Mouse (Mus musculus): ENCODE measurements at regions not wholly inside any gene's neighbourhood (a gene's known extent, or its start where the extent isn't known, plus 50 kb on each side); places are given as distances from the start of the nearest gene placed in this dataset.
"Not testable (repeated sequence)": the region's sequence is repeated elsewhere in the genome, so short reads cannot be mapped to it uniquely, and the experiment has no call there.

DNA sequence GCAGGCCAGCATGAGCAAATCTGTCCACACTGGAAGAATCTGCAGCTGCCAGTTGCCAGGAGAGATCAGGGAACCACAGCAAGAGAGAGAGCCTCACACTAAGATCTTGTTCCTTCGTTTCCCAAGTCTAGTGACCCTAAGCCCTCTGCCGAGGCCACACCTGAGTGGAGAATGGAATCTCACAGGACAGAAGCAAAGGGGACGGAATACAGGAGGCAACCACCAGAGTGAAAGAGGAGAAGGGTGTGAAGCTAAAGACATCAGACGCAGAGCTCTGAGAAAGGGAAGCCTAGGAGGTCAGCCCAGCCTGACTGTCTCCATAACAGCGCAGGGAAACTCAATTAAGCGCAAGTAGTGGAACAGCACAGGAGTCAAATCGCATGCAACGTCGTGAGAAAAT lies 75.0 kb downstream of the Suds3 start:
- DNase-seq (ENCODE audit: low spot score in 2 of 2), result no peak

DNA sequence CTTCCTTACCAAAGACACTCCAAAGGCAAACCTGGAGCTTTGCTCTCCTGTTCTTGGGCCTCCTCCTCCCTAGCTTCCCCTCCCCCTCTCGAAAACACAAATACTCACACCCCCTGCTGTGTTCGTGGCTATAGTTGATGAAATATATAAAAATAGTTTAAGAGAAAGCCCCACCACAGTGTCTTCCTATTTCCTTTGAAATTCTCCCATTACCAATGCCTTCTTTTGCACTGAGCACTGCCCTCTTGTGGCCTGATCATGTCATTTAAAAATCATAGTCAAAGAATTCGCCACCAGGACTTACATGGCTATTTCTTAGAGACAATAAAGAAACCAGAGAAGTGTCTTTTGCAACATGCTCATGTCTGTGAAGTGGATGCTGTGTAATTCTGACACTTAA lies 78.7 kb downstream of the Suds3 start:
- peak in 1 of 2 experiments; percentile 21 for DNase-seq (ENCODE audit: low spot score in 2 of 2)

DNA sequence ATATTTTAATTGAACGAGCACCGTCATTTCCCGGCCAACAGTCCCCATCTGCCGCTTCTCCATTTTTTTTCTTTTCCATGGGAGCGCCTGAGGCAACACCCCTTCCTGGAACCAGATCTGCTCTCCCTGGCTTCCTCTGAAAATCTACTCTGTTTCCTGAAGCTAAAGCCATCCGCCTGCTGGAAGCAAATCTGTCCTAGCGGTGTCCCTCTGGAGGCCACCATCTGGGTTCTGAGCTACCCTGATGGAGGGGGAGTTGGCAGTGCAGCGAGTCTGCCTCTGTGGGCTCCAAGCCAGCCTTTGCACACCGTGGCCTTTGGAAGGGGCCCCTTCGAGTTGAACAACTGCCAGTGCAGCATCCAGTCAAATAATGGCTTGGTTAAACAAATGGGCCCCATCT lies 83.8 kb downstream of the Suds3 start:
- DNase-seq (ENCODE audit: low spot score in 2 of 2), result peak; percentile 9 to 13

DNA sequence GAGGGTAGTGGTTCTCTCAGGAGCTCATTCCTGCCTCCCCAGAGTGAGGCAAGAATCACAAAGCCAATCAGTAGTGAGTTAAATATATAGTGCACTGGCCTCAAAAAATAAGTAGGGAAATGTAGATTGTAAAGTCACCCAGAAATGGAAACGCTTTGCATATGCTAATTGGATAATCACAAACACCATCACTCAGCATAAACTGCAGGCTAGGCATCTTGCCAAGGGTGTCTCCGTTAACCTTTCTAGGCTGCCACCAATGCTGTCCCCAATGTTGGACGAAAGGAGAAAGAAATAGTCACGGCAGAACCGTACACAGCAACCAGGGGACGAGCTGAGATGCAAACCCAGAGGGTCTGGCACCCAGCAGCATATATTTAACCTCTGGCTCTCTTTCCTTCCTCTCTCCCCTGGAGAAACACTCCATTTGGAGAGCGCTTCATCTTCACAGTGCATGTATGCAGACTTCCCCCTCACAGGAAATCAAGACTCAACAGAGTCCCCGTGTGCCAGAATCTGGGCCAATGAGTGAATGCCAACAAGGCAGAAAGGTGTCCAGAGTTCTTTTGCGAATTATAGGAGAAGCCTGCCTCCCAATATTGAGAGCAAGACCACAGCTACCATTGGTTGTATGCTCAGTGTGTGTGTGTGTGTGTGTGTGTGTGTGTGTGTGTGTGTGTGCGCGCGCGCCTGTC lies 90.1 kb downstream of the Suds3 start:
- no peak for DNase-seq (ENCODE audit: low spot score in 2 of 2)

DNA sequence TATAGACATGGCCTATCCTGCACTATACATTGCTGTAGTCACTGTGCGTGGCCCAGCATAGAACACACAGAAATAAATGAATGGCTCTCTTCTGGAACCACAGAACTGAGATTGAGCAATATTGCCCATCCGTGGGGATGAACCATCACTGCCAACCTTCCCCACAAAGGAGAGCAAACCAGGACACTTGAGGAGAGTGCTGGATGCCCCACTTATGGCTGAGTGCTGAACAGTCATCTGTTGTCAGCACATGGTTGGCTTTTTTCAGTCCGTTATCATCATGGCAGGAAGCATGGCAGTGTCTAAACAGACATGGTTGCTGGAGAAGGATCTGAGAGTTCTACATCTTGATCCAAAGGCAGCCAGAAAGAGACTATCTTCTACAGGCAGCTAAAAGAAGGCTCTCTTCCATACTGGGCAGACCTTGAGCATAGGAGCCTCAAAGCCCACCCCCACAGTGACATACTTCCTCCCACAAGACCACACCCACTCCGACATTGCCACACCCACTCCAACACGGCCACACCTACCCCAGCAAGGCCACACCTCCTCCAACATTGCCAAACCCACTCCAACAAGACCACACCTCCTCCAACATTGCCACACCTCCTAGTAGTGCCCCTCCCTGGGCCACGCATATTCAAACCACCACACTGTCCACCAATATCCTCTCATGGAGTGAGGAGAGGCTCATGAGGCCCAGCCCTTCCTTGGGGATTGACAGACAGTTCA lies 97.3 kb downstream of the Suds3 start:
- DNase-seq (ENCODE audit: low spot score in 2 of 2), result no peak

DNA sequence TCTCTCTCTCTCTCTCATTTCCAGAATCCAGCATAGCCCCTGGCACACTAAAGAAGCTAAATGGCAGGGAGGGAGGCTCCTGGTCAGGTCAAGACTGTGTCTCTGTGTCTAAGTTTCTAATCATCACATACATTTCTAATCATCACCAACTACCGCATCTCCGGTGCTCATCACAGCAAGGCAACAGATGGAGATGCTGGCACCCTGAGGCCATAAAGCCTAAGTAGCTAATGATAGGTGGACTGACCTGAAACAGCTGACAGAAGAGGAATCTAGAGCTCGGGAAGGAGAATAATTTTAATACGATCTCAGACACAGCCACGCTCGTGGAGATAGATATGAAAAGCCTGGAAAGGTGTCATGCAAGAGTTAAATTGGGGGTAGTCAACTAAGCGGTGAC lies 104.8 kb downstream of the Suds3 start:
- no peak for DNase-seq (ENCODE audit: low spot score in 2 of 2)

DNA sequence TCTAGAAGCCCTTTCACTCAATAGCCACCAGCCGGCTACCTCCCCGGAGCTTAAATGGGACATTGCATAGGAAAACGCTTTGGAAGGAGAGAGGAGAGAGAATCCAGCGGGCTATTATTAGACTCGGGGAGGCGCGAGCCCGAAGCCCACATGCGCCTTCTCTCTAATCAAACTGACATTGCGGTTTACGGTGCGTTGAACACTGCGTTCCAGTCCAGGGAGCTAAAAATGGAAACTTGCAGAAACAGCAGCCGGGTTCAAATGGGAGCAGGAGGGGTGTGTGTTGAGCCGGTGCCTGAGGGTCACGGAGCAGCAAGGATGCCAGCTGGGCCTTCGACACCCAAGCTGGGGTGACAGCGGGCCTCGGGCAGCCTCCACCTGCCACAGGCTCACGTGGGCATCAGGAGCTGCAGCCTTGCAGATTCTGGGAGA lies 115.1 kb downstream of the Suds3 start:
- DNase-seq (ENCODE audit: low spot score in 2 of 2), result peak; percentile 38 to 70

DNA sequence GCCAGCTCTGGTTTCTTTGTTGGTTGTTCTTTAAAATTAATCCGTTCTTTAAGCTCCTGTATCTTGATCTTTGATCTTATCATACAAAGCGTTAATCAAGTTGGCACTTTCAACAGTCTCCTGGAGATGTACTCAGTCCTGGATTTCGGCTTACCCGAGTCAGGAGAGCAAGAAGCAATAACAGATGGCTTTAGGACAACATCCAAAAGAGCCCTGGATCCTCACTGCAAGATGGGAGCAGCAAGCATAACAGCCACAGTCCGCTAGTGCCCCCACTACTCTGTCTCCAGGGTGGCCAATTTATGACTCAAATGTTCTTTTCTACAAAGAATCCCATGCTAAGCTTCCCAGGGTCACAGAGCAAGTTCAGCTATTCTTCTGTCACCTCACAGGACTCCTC lies 121.4 kb downstream of the Suds3 start:
- DNase-seq (ENCODE audit: low spot score in 2 of 2), result no peak

DNA sequence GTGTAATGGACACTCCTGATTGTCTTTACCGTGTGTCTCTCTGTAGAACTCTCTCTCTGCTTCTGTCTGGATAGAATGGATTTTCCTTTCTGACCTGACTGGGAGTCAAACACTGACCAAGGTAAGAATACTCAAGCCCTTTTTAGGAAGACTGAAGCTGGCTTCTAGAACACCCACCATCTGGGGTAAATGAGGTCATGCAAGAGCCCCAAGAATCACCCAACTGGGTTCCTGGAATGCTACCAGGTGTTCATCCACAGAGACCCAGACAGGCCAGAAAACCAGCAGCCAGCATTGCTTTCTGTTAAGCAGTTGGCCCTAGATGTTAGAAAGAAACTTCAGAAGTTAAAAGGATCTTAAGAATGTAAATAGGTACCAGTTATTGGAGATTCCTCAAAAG lies 122.2 kb downstream of the Suds3 start:
- no peak for DNase-seq (ENCODE audit: low spot score in 2 of 2)

DNA sequence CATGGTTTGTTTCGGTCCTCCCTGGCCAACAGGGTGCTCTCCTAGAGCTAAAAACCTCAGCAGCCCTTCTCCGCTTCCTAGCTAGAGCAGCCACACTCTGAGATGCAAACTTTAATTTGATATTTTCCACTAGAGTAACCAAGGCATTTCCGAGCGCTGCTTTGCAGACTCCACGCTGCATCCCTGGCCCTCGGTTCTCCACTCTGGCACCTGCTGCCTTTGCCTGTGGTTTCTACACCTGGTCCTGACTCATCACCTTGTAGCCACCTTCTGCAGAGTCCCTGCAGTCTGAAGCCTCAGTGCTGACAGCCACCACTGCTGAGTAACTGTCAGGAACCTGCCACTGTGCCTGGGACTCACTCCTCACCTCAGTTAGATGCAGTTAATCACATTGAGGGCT lies 124.5 kb downstream of the Suds3 start:
- no peak for DNase-seq (ENCODE audit: low spot score in 2 of 2)

DNA sequence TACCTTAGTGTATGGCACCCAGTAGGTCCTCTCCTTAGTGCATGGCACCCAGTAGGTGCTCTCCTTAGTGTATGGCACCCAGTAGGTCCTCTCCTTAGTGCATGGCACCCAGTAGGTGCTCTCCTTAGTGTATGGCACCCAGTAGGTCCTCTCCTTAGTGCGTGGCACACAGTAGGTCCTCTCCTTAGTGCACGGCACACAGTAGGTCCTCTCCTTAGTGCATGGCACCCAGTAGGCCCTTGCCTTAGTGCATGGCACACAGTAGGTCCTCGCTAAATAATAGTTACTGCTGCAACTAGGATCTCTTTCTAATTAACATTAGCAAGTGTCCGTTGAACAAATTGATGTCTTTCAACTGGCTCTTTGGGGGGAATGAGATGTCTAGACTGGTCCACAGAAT lies 144.4 kb downstream of the Suds3 start:
- not testable (repeated sequence) for DNase-seq (ENCODE audit: low spot score in 2 of 2)

DNA sequence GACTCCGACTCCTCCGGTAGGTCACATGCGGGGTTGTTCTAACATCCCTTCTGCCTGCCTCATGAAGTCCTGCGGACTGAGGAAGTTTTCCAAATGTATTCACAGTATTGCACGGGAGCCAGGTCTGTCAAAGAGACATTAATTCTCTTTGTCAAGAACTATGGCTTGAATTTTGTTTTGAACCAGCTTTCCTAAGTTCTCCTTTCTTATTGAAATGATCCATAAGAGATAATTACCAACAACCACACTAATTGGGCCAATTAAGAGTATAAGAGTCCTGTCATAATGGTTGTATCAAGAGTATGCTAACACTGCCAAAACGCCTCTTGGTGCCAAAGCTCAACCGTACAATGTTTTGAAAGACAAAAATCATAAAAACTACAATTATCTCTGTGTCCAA lies 151.7 kb downstream of the Suds3 start:
- no peak for DNase-seq (ENCODE audit: low spot score in 2 of 2)

DNA sequence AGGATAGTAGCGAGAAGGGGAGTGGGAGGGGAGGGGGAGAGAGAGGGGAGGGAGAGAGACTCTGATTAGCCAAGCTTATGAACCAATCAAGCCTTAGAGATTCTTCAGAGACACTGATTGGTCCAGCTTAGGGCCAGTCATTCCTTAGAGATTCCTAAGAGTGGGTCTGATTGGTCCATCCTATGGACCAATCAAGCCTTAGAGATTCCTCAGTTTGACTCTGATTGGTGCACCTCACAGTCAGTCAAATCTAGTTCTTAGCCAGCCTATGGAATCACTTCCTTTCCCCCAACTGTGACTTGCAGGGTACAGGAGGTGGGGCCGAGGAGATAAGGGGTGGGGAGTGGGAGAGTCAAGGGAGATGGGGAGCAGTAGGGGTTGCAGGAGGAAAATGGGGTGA lies 152.8 kb downstream of the Suds3 start:
- no peak for DNase-seq (ENCODE audit: low spot score in 2 of 2)

DNA sequence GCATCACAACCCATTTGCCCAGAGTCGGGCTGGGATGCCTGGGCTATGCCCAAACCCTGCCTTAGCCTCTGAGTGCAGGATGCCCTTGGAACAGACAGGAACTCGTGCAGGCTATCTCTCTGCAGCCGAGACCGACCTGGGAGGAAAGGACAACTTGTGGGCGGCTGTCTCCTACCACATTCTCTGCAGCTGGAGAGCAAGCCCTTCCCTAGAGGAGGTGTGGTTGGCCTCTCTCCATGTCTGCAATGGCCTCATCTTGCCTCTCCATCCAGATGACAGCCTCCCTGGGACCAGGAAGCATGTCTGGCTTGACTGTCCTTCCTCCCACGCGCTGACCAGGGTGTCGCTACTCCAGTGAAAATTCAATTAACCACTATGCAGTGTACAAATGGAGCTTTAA lies 155.9 kb downstream of the Suds3 start:
- no peak for DNase-seq (ENCODE audit: low spot score in 2 of 2)

DNA sequence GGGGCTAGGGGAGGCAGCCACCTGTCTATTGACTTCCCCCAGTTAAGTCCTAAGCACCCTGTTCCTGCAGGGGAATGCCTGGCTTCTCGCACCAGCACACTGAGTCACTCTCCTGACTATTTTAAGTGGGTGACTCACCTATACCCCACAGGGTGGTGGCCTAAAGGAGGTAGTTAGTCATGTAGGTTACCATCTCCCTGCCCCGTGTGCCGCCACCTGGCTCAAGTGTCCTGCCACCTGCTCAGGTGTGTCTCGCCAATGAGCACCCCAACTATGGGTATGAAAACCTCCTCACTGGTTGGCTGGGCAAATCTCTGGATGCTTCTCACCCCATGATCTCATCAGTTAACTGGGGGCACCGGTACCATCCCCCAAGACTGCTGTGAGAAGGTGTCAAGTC lies 157.8 kb downstream of the Suds3 start:
- DNase-seq (ENCODE audit: low spot score in 2 of 2), result no peak

DNA sequence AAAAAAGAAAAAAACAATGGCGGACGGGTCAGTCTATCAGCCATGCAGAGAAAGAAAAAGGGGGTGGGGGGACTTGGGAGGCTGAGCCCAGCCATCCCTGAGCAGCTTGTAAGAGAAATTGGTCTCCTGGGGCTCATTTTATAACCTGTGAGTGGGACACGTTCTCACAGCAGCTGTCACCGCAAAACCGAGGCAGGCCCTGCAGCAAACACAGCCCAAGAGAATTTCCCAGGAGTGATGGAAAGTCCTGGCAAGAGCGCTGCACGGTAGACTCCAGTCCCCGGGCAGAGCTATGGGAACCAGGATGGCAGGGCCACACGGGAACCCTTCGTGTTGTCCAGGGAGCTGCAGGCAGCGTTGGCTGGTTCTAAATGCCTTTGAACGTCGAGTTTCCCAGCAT lies 159.3 kb downstream of the Suds3 start:
- no peak for DNase-seq (ENCODE audit: low spot score in 2 of 2)

DNA sequence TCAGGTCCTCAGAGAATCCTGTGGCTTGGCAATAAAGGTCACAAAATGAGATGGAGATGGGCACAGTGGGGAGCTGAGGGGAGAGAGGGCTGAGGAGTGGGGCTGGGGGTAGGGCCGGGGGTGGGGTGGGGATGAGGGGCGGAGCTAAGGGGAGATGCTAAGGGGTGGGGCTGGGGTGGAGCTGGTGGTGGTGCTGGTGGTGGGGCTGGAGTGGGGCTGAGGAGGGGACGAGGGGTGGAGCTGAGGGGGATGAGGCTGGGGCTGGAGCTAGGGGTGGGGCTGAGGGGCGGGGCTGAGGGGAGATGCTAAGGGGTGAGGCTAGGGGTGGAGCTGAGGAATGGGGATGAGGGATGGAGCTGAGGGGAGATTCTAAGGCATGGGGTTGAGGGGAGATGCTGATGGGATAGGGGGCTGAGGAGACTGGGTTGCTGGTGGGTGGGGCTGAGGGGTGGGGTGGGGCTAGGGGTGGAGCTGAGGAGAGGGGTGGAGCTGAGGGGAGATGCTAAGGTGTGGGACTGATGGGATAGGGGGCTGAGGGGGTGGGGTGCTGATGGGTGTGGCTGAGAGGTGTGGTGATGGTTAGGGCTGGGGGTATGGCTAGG lies 165.5 kb downstream of the Suds3 start:
- DNase-seq (ENCODE audit: low spot score in 2 of 2), result no peak

DNA sequence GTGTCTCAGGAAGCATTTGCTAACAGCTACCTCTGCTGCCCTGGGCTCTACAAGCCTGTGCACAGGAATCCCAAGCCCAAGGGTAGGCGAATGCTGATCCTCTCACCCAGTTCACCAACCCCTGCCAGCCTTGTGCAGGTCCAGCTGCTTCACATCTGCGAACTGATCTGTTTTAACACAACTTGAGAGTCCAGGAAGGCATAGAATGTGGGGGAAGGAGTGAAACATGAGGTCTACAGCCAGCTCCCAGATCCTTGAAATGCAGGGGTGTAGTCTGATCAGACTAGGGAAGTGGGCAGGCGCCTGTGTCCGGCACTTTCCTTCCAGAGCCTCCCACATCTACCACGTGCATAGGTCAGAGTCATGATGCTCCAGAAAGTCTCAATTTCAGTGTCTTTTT lies 181.3 kb downstream of the Suds3 start:
- DNase-seq (ENCODE audit: low spot score in 2 of 2), result no peak

DNA sequence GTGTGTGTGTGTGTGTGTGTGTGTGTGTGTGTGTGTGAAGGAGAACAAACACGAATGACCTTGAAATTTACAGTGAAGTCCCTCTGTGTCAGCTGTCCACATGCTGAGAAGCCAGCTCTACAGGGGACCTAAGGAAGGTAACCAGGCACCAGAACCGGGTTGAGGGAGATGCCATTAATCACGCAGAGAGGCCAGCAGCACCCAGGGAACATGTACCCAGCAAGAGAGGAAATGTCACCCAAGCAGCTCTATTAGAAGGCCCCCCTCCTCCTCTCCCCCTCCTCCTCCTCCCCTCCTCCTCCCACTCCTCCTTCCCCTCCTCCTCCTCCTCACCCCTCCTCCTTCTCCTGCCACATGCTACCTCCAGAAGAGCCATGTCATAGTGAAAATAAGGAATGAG lies 181.8 kb downstream of the Suds3 start:
- no peak for DNase-seq (ENCODE audit: low spot score in 2 of 2)

DNA sequence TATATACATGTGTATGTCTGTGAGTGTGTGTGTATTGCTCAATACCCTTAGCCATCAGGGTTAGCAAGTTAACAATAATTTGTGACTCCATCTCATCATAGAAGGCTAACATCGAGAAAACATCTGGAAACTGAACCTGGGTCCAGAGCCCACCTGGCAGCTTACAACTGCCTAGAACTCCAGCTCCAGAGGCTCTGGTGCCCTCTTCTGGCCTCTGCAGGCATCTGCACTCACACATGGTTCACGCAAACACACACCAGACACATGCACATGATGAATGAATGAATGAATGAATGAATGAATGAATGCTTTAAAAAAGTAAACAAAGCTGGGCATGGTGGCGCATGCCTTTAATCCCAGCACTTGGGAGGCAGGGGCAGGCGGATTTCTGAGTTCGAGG lies 182.8 kb downstream of the Suds3 start:
- DNase-seq (ENCODE audit: low spot score in 2 of 2), result no peak

DNA sequence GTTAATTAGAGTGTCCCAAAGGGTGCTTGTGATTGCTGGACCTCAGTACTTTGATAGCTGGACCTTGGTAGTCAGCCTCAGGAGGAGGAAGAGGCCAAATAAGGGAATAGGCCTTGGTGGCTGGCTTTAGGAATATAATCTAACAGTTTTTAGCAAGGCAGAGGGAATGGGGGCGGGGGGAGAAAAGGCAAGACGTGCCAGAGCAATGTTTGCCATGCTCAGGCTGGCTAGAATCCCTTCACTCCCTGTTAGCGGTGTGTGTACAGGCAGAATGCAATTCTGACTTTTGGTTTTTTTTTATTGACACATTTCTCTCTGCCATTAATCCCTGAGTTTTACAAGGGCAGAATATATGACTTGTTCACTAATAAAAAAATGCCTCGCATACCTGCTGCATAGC lies 192.2 kb downstream of the Suds3 start:
- no peak for DNase-seq (ENCODE audit: low spot score in 2 of 2)

DNA sequence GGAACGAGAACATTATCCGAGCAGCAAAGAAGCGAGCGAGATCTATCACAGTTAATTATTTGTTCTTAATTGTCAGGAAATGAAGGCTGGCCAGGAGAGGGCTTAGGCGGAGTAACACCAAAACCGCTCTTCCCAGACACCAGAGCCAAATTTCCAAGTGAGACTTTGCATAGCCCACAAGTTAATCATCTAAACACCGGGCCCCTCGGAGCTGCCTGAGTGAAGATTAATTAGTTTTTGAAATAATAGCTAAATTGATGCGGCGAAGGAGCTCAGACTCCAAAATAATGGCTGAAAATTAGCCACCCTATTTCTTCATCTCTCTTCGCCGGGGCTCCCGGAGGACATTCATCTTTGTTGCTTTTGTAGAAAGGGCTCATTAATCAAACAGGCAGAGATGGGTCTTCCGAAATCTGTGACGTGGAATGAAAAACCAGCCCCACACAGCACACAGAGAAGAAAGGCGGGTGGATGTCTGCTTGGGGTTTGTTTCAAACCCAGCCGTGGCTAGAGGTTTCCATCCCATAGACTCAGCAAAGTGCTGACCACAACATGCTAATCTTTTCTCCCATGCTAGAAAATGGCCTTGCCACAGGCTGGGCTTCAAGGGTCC lies 193.7 kb downstream of the Suds3 start:
- DNase-seq (ENCODE audit: low spot score in 2 of 2), result no peak

DNA sequence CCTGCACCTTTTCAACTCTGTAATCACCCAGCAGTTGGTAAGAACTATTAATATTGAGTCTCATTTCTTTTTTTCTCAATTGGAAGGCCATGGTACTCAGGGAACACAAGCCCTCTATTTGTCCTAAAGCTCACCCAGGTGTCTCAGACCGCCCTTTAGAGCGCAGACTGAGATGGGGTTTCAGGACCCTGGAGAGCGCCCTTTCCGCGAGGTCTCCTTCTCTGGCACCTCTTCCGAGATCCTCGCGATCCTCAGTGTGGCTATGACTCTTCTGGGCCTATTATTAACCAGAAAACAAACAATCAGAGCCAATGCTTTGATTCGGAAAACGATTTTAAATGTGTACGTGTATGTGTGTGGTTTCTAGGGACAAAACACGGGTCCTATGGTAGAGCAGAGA lies 201.0 kb downstream of the Suds3 start:
- DNase-seq (ENCODE audit: low spot score in 2 of 2), result no peak
